Mouse (Mus musculus): ENCODE data around the gene Dusp15. TPM values are rescaled to one million over a fixed set of nuclear protein-coding genes. Genes with fewer than 3 reads are reported as not detected.

Dusp15 gene
- polyA plus RNA-seq, 1 experiment from 2014 or later, result 0.07 TPM

- Histone ChIP-seq H3K4me2 (peak overlapping the region; percentile 92), H3K4me3 (ENCODE audit: low read depth, low read length) (peak overlapping the region; percentile 66), H3K9ac (ENCODE audit: low read depth, low read length) (peak overlapping the region; percentile 52), H3K27me3 (ENCODE audit: control insufficient read depth, insufficient read depth, low read length) (peaks cover 68% of the 10 kb centered on the region), H3K27ac (ENCODE audit: low read depth, low read length) (no peak overlapping the region), H3K36me3 (ENCODE audit: control insufficient read depth, insufficient read depth, low read length) (no peaks in the 10 kb centered on the region), H3K4me1 (ENCODE audit: control insufficient read depth, insufficient read depth, low read length) (0 out of 2 replicates have a peak, but pooled peaks cover 3% of the 10 kb centered on the region), H3K9me3 (replicated peaks; ENCODE audit: control insufficient read depth, low read length) (no peaks in the 10 kb centered on the region)
- 17% methylated on average over 13 of the region's 13 CpGs for WGBS (ENCODE audit: insufficient replicate concordance)
- no peak for ATAC-seq (replicated peaks; ENCODE audit: insufficient number of reproducible peaks, low FRiP score, low TSS enrichment)
Measured at GRCm38 (mm10) chr2:152951850-152952720, 587 bp upstream of the Dusp15 start.

- H3K27me3 ChIP-seq (ENCODE audit: control insufficient read depth, insufficient read depth, low read length), result peaks cover 80% of the 10 kb centered on the region
- WGBS (ENCODE audit: insufficient replicate concordance), result 31% methylated on average over 11 of the region's 11 CpGs
- no peak overlapping the region; the same call in 1 of the 2 replicates for H3K4me3 ChIP-seq (ENCODE audit: low read depth, low read length)
- 0 out of 2 replicates have a peak, but pooled peaks cover 3% of the 10 kb centered on the region for H3K4me1 ChIP-seq (ENCODE audit: control insufficient read depth, insufficient read depth, low read length)
- H3K27ac ChIP-seq (ENCODE audit: low read depth, low read length), result no peak overlapping the region
- no peaks in the 10 kb centered on the region for H3K36me3 ChIP-seq (ENCODE audit: control insufficient read depth, insufficient read depth, low read length)
- no peak for ATAC-seq (replicated peaks; ENCODE audit: insufficient number of reproducible peaks, low FRiP score, low TSS enrichment)
- H3K9ac ChIP-seq (ENCODE audit: low read depth, low read length), result no peak overlapping the region
- H3K4me2 ChIP-seq, result peak overlapping the region; percentile 92
- no peaks in the 10 kb centered on the region for H3K9me3 ChIP-seq (replicated peaks; ENCODE audit: control insufficient read depth, low read length)
Measured at GRCm38 (mm10) chr2:152950358-152951064, 987 bp downstream of the Dusp15 start.

DNA sequence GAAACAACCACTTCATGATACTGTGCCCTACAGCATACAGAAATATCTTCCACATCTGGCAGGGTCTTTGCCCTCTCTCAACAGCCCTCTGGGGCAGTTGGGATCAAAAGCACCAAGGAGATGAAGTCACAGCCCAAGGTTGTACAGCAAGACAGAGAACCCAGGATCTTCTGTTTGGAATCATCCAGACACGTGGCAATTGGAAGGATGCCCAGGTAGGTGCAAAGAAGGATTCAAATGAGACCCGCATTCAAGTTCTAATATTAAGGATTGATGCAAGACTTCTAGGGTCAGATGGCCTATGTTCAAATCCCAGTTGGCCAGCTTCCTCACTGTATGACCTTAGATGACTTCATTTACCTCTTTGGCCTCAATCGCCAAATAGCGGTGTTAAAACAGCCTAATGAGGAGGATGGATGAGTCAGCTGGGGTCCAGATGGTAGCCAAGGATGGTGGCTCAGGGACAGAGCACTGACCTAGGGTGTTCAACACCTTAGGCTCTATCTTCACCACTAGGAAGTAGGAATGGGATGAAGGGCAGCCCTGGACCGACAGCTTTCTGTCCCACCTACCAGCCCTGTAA lies 3.0 kb downstream of the Dusp15 start:
- H3K4me2 ChIP-seq, result no peak overlapping the region
- ATAC-seq (replicated peaks; ENCODE audit: insufficient number of reproducible peaks, low FRiP score, low TSS enrichment), result no peak
- H3K9ac ChIP-seq (ENCODE audit: low read depth, low read length), result no peak overlapping the region
- no peaks in the 10 kb centered on the region for H3K36me3 ChIP-seq (ENCODE audit: control insufficient read depth, insufficient read depth, low read length)
- H3K4me1 ChIP-seq (ENCODE audit: control insufficient read depth, insufficient read depth, low read length), result 0 out of 2 replicates have a peak, but pooled peaks cover 3% of the 10 kb centered on the region
- no peak overlapping the region for H3K4me3 ChIP-seq (ENCODE audit: low read depth, low read length)
- WGBS (ENCODE audit: insufficient replicate concordance), result 74% methylated on average over 5 of the region's 5 CpGs
- H3K9me3 ChIP-seq (replicated peaks; ENCODE audit: control insufficient read depth, low read length), result no peaks in the 10 kb centered on the region
- no peak overlapping the region for H3K27ac ChIP-seq (ENCODE audit: low read depth, low read length)
- peaks cover 92% of the 10 kb centered on the region for H3K27me3 ChIP-seq (ENCODE audit: control insufficient read depth, insufficient read depth, low read length)

- H3K9ac ChIP-seq (ENCODE audit: low read depth, low read length), result no peak overlapping the region
- H3K27ac ChIP-seq (ENCODE audit: low read depth, low read length), result no peak overlapping the region
- H3K4me2 ChIP-seq, result no peak overlapping the region
- H3K36me3 ChIP-seq (ENCODE audit: control insufficient read depth, insufficient read depth, low read length), result no peaks in the 10 kb centered on the region
- no peaks in the 10 kb centered on the region for H3K9me3 ChIP-seq (replicated peaks; ENCODE audit: control insufficient read depth, low read length)
- 63% methylated on average over 7 of the region's 7 CpGs for WGBS (ENCODE audit: insufficient replicate concordance)
- H3K4me1 ChIP-seq (ENCODE audit: control insufficient read depth, insufficient read depth, low read length), result peaks cover 7% of the 10 kb centered on the region
- H3K27me3 ChIP-seq (ENCODE audit: control insufficient read depth, insufficient read depth, low read length), result peaks cover 97% of the 10 kb centered on the region
- H3K4me3 ChIP-seq (ENCODE audit: low read depth, low read length), result no peak overlapping the region
- no peak for ATAC-seq (replicated peaks; ENCODE audit: insufficient number of reproducible peaks, low FRiP score, low TSS enrichment)
Measured at GRCm38 (mm10) chr2:152947098-152947497, 4.4 kb downstream of the Dusp15 start.

DNA sequence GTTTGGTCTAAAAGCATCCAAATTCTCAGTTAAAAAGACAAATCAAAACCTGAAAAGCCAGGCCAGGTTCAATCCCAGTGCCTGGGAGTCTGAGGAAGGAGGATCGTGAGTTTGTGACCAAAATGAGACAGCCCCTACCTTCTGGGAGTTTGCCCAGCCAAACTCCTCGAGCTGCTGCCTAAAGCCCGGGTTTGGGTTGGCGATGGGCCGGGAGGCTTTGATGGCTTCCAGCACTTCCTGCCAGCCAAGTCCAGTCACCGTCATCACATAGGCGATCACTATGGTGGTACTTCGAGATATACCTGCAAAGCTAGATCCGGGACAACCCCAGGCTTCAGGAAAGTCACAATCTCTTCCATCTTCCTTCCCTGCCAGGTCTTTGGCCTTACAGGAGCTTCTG lies 7.5 kb downstream of the Dusp15 start:
- Histone ChIP-seq H3K9ac (ENCODE audit: low read depth, low read length) (no peak overlapping the region), H3K27me3 (ENCODE audit: control insufficient read depth, insufficient read depth, low read length) (peaks cover 83% of the 10 kb centered on the region), H3K4me2 (no peak overlapping the region), H3K36me3 (ENCODE audit: control insufficient read depth, insufficient read depth, low read length) (no peaks in the 10 kb centered on the region), H3K9me3 (replicated peaks; ENCODE audit: control insufficient read depth, low read length) (no peaks in the 10 kb centered on the region), H3K4me1 (ENCODE audit: control insufficient read depth, insufficient read depth, low read length) (peaks cover 4% of the 10 kb centered on the region), H3K4me3 (ENCODE audit: low read depth, low read length) (no peak overlapping the region), H3K27ac (ENCODE audit: low read depth, low read length) (no peak overlapping the region)
- no peak for ATAC-seq (replicated peaks; ENCODE audit: insufficient number of reproducible peaks, low FRiP score, low TSS enrichment)
- WGBS (ENCODE audit: insufficient replicate concordance), result 44% methylated on average over 9 of the region's 9 CpGs

- Histone ChIP-seq H3K27ac (ENCODE audit: low read depth, low read length) (no peak overlapping the region), H3K36me3 (ENCODE audit: control insufficient read depth, insufficient read depth, low read length) (no peaks in the 10 kb centered on the region), H3K4me1 (ENCODE audit: control insufficient read depth, insufficient read depth, low read length) (peaks cover 4% of the 10 kb centered on the region), H3K9me3 (replicated peaks; ENCODE audit: control insufficient read depth, low read length) (no peaks in the 10 kb centered on the region), H3K27me3 (ENCODE audit: control insufficient read depth, insufficient read depth, low read length) (peaks cover 78% of the 10 kb centered on the region), H3K4me2 (peak overlapping the region; percentile 95), H3K9ac (ENCODE audit: low read depth, low read length) (peak overlapping the region; percentile 49; the same call in 1 of the 2 replicates), H3K4me3 (ENCODE audit: low read depth, low read length) (peak overlapping the region; percentile 53)
- 7% methylated on average over 8 of the region's 8 CpGs for WGBS (ENCODE audit: insufficient replicate concordance)
- no peak for ATAC-seq (replicated peaks; ENCODE audit: insufficient number of reproducible peaks, low FRiP score, low TSS enrichment)
Measured at GRCm38 (mm10) chr2:152943568-152943967, 7.9 kb downstream of the Dusp15 start.

DNA sequence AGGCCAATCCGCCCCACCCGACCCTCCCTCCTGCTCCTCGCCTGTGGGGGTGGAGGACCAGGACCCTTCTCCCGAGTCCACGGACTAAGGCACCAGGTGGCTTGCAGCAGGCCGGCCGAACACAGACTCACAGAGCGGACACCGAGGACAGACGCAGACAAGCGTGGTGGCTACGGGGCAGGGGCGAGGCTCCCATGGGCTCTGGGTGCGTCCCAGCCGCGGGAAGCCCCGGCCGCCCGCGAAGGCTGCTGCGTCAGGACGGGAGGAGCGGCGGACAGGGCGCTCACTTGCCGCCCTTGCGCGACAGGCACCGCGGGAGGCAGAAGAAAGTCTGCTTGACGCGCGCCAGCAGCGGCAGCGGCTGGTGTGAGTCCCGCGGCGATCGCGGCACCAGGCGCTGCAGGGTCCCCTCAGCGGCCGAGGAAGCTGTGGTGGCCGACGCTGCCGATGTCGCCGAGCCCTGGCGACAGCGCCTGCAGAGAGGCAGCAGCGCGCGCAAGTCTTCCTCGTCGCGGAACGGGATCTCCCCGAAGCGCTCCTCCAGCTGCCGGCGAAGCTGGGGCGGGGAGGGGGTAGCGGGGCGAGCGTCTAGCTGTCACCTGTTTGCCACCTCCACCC lies 8.5 kb downstream of the Dusp15 start:
- Histone ChIP-seq H3K27me3 (ENCODE audit: control insufficient read depth, insufficient read depth, low read length) (peaks cover 72% of the 10 kb centered on the region), H3K9ac (ENCODE audit: low read depth, low read length) (peak overlapping the region; percentile 58; the same call in 1 of the 2 replicates), H3K9me3 (replicated peaks; ENCODE audit: control insufficient read depth, low read length) (no peaks in the 10 kb centered on the region), H3K4me1 (ENCODE audit: control insufficient read depth, insufficient read depth, low read length) (peaks cover 4% of the 10 kb centered on the region), H3K4me3 (ENCODE audit: low read depth, low read length) (peak overlapping the region; percentile 53), H3K27ac (ENCODE audit: low read depth, low read length) (no peak overlapping the region), H3K36me3 (ENCODE audit: control insufficient read depth, insufficient read depth, low read length) (no peaks in the 10 kb centered on the region), H3K4me2 (peak overlapping the region; percentile 95)
- ATAC-seq (replicated peaks; ENCODE audit: insufficient number of reproducible peaks, low FRiP score, low TSS enrichment), result no peak; the same call in 1 of the 2 replicates
- under 1% methylated on average over 63 of the region's 65 CpGs for WGBS (ENCODE audit: insufficient replicate concordance)

DNA sequence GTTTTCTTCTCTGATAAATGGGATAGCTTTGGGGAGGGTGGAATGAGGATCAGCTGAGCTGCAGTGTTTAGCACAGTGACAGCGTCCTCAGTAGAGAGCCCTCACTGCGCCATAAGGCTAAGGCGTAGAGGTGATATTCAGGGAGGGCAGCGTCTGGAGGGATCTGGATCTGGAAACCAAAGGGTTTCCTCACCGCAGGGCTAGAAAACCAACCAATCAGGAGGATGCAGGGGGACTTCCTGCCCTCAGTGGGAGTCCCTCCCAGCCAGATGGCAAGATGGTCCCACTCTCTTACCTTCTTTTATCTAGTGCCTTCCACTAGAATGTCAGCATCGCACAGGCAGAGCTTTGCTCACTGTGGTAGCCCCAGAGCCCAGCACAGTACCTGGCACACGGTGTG lies 9.7 kb downstream of the Dusp15 start:
- 19% methylated on average over 7 of the region's 7 CpGs for WGBS (ENCODE audit: insufficient replicate concordance)
- no peak overlapping the region for H3K9ac ChIP-seq (ENCODE audit: low read depth, low read length)

More for the DNA sequence above, 9.7 kb downstream of the Dusp15 start:
- Histone ChIP-seq H3K4me1 (ENCODE audit: control insufficient read depth, insufficient read depth, low read length) (peaks cover 4% of the 10 kb centered on the region), H3K27ac (ENCODE audit: low read depth, low read length) (no peak overlapping the region), H3K36me3 (ENCODE audit: control insufficient read depth, insufficient read depth, low read length) (no peaks in the 10 kb centered on the region), H3K27me3 (ENCODE audit: control insufficient read depth, insufficient read depth, low read length) (peaks cover 61% of the 10 kb centered on the region), H3K9me3 (replicated peaks; ENCODE audit: control insufficient read depth, low read length) (no peaks in the 10 kb centered on the region), H3K4me2 (no peak overlapping the region), H3K4me3 (ENCODE audit: low read depth, low read length) (no peak overlapping the region)
- no peak for ATAC-seq (replicated peaks; ENCODE audit: insufficient number of reproducible peaks, low FRiP score, low TSS enrichment)

Data from heart, embryonic 11.5 days (tissue).